Mouse (Mus musculus): Measurements from ENCODE around the gene Plce1. TPM values are rescaled to one million over a fixed set of nuclear protein-coding genes. Genes with fewer than 3 reads are reported as not detected.
A peak's percentile ranks its signal among the peaks of the same experiment; 100 is the strongest.
"Not testable (repeated sequence)": the region's sequence is repeated elsewhere in the genome, so short reads cannot be mapped to it uniquely, and the experiment has no call there.

Plce1 gene
- polyA plus RNA-seq, 1 experiment from 2014 or later, result 3.3 TPM

- H3K9ac ChIP-seq, result no peak overlapping the region
- WGBS, result 52% methylated on average over 10 of the region's 10 CpGs
- no peaks in the 10 kb centered on the region for H3K36me3 ChIP-seq
- ATAC-seq (ENCODE audit: borderline replicate concordance, extremely low read depth, low FRiP score, low TSS enrichment), result 0 out of 2 replicates have a peak, but pooled peaks have one; percentile 31
- no peaks in the 10 kb centered on the region for H3K27me3 ChIP-seq
- H3K27ac ChIP-seq, result no peak overlapping the region
- H3K4me2 ChIP-seq, result no peak overlapping the region
- no peak overlapping the region for H3K4me3 ChIP-seq
- H3K4me1 ChIP-seq, result peaks cover 3% of the 10 kb centered on the region; the same call in 1 of the 2 replicates
- H3K9me3 ChIP-seq, result no peaks in the 10 kb centered on the region
Measured at GRCm38 (mm10) chr19:38621546-38621945, 140.6 kb downstream of the Plce1 start.

- Histone ChIP-seq H3K4me3 (no peak overlapping the region), H3K36me3 (no peaks in the 10 kb centered on the region), H3K27me3 (no peaks in the 10 kb centered on the region), H3K4me1 (peaks cover 10% of the 10 kb centered on the region), H3K27ac (no peak overlapping the region), H3K9me3 (no peaks in the 10 kb centered on the region), H3K9ac (no peak overlapping the region), H3K4me2 (no peak overlapping the region)
- 55% methylated on average over 9 of the region's 9 CpGs for WGBS
- ATAC-seq (ENCODE audit: borderline replicate concordance, extremely low read depth, low FRiP score, low TSS enrichment), result no peak
Measured at GRCm38 (mm10) chr19:38626246-38627015, 145.5 kb downstream of the Plce1 start.

- WGBS, result 46% methylated on average over 9 of the region's 9 CpGs
- H3K4me1 ChIP-seq, result peaks cover 7% of the 10 kb centered on the region
- H3K4me2 ChIP-seq, result no peak overlapping the region
- no peaks in the 10 kb centered on the region for H3K9me3 ChIP-seq
- peak overlapping the region; percentile 19; the same call in 1 of the 2 replicates for H3K27ac ChIP-seq
- no peaks in the 10 kb centered on the region for H3K36me3 ChIP-seq
- 0 out of 2 replicates have a peak, but pooled peaks have one; percentile 23 for ATAC-seq (ENCODE audit: borderline replicate concordance, extremely low read depth, low FRiP score, low TSS enrichment)
- H3K9ac ChIP-seq, result no peak overlapping the region
- H3K4me3 ChIP-seq, result no peak overlapping the region
- no peaks in the 10 kb centered on the region for H3K27me3 ChIP-seq
Measured at GRCm38 (mm10) chr19:38627075-38627768, 146.3 kb downstream of the Plce1 start.

- WGBS, result 63% methylated on average over 3 of the region's 3 CpGs
Measured at GRCm38 (mm10) chr19:38632251-38632650, 151.3 kb downstream of the Plce1 start.

GRCm38 (mm10) chr19:38633306-38633705 lies 152.4 kb downstream of the Plce1 start:
- no peak; the same call in 1 of the 2 replicates for ATAC-seq (ENCODE audit: borderline replicate concordance, extremely low read depth, low FRiP score, low TSS enrichment)

More at GRCm38 (mm10) chr19:38632251-38632650, 151.3 kb downstream of the Plce1 start:
- Histone ChIP-seq H3K4me3 (no peak overlapping the region), H3K4me1 (peaks cover 11% of the 10 kb centered on the region), H3K36me3 (no peaks in the 10 kb centered on the region), H3K4me2 (no peak overlapping the region), H3K27me3 (no peaks in the 10 kb centered on the region), H3K9ac (no peak overlapping the region), H3K27ac (no peak overlapping the region), H3K9me3 (no peaks in the 10 kb centered on the region)
- ATAC-seq (ENCODE audit: borderline replicate concordance, extremely low read depth, low FRiP score, low TSS enrichment), result no peak

GRCm38 (mm10) chr19:38639050-38639449 lies 158.1 kb downstream of the Plce1 start:
- no peaks in the 10 kb centered on the region for H3K36me3 ChIP-seq
- H3K27me3 ChIP-seq, result no peaks in the 10 kb centered on the region

More at GRCm38 (mm10) chr19:38633306-38633705, 152.4 kb downstream of the Plce1 start:
- H3K9me3 ChIP-seq, result no peaks in the 10 kb centered on the region
- H3K4me1 ChIP-seq, result peaks cover 7% of the 10 kb centered on the region; the same call in 1 of the 2 replicates
- WGBS, result 23% methylated on average over 5 of the region's 5 CpGs
- H3K27me3 ChIP-seq, result no peaks in the 10 kb centered on the region
- no peak overlapping the region for H3K4me3 ChIP-seq
- H3K36me3 ChIP-seq, result no peaks in the 10 kb centered on the region
- H3K9ac ChIP-seq, result no peak overlapping the region
- no peak overlapping the region for H3K27ac ChIP-seq
- no peak overlapping the region for H3K4me2 ChIP-seq

GRCm38 (mm10) chr19:38639805-38640204 lies 158.9 kb downstream of the Plce1 start:
- Histone ChIP-seq H3K36me3 (no peaks in the 10 kb centered on the region), H3K9ac (no peak overlapping the region), H3K27me3 (no peaks in the 10 kb centered on the region), H3K27ac (no peak overlapping the region), H3K9me3 (no peaks in the 10 kb centered on the region), H3K4me1 (peaks cover 12% of the 10 kb centered on the region), H3K4me2 (no peak overlapping the region), H3K4me3 (no peak overlapping the region)
- peak; percentile 76; the same call in 1 of the 2 replicates for ATAC-seq (ENCODE audit: borderline replicate concordance, extremely low read depth, low FRiP score, low TSS enrichment)
- 38% methylated on average over 3 of the region's 3 CpGs for WGBS

More at GRCm38 (mm10) chr19:38639050-38639449, 158.1 kb downstream of the Plce1 start:
- H3K9ac ChIP-seq, result no peak overlapping the region
- H3K9me3 ChIP-seq, result no peaks in the 10 kb centered on the region
- WGBS, result 89% methylated on average over 3 of the region's 3 CpGs
- H3K4me1 ChIP-seq, result peaks cover 8% of the 10 kb centered on the region; the same call in 1 of the 2 replicates
- no peak overlapping the region for H3K4me2 ChIP-seq
- no peak overlapping the region for H3K4me3 ChIP-seq
- ATAC-seq (ENCODE audit: borderline replicate concordance, extremely low read depth, low FRiP score, low TSS enrichment), result no peak
- H3K27ac ChIP-seq, result peak overlapping the region; percentile 5; the same call in 1 of the 2 replicates

GRCm38 (mm10) chr19:38642515-38642914 lies 161.6 kb downstream of the Plce1 start:
- H3K9me3 ChIP-seq; H3K27ac ChIP-seq; H3K4me3 ChIP-seq; H3K9ac ChIP-seq; H3K36me3 ChIP-seq; ATAC-seq (ENCODE audit: borderline replicate concordance, extremely low read depth, low FRiP score, low TSS enrichment); H3K27me3 ChIP-seq; H3K4me2 ChIP-seq: not testable (repeated sequence)
- WGBS, result 63% methylated on average over 1 of the region's 1 CpGs
- H3K4me1 ChIP-seq, result peaks cover 16% of the 10 kb centered on the region

GRCm38 (mm10) chr19:38644871-38645595 lies 164.1 kb downstream of the Plce1 start:
- no peak overlapping the region for H3K4me3 ChIP-seq
- ATAC-seq (ENCODE audit: borderline replicate concordance, extremely low read depth, low FRiP score, low TSS enrichment), result peak; percentile 75; the same call in 1 of the 2 replicates
- no peaks in the 10 kb centered on the region for H3K9me3 ChIP-seq
- no peaks in the 10 kb centered on the region for H3K27me3 ChIP-seq
- H3K9ac ChIP-seq, result no peak overlapping the region
- WGBS, result 22% methylated on average over 6 of the region's 6 CpGs
- no peaks in the 10 kb centered on the region for H3K36me3 ChIP-seq
- H3K4me1 ChIP-seq, result peaks cover 8% of the 10 kb centered on the region; the same call in 1 of the 2 replicates
- peak overlapping the region; percentile 68 for H3K27ac ChIP-seq
- no peak overlapping the region for H3K4me2 ChIP-seq

- no peaks in the 10 kb centered on the region for H3K36me3 ChIP-seq
- H3K4me2 ChIP-seq, result peak overlapping the region; percentile 2; the same call in 1 of the 2 replicates
- no peaks in the 10 kb centered on the region for H3K27me3 ChIP-seq
- ATAC-seq (ENCODE audit: borderline replicate concordance, extremely low read depth, low FRiP score, low TSS enrichment), result peak; percentile 67; the same call in 1 of the 2 replicates
- no peak overlapping the region for H3K9ac ChIP-seq
- no peaks in the 10 kb centered on the region for H3K9me3 ChIP-seq
- 41% methylated on average over 13 of the region's 13 CpGs for WGBS
- peaks cover 13% of the 10 kb centered on the region for H3K4me1 ChIP-seq
- no peak overlapping the region for H3K4me3 ChIP-seq
- H3K27ac ChIP-seq, result peak overlapping the region; percentile 63
Measured at GRCm38 (mm10) chr19:38657980-38658379, 177.1 kb downstream of the Plce1 start.

GRCm38 (mm10) chr19:38665398-38665797 lies 184.5 kb downstream of the Plce1 start:
- Histone ChIP-seq H3K4me3 (no peak overlapping the region), H3K9me3 (no peaks in the 10 kb centered on the region), H3K36me3 (no peaks in the 10 kb centered on the region), H3K27ac (no peak overlapping the region), H3K4me1 (no peaks in the 10 kb centered on the region), H3K9ac (no peak overlapping the region), H3K4me2 (no peak overlapping the region), H3K27me3 (no peaks in the 10 kb centered on the region)
- ATAC-seq (ENCODE audit: borderline replicate concordance, extremely low read depth, low FRiP score, low TSS enrichment), result no peak
- WGBS, result 86% methylated on average over 1 of the region's 1 CpGs
